Mouse (Mus musculus): ENCODE data around the gene Rab22a. TPM values are rescaled to one million over a fixed set of nuclear protein-coding genes. Genes with fewer than 3 reads are reported as not detected.
"Not testable (repeated sequence)": the region's sequence is repeated elsewhere in the genome, so short reads cannot be mapped to it uniquely, and the experiment has no call there.

Rab22a gene
- total and polyA plus RNA-seq, 2 experiments from 2014 or later = 22.2 to 36.0 TPM

DNA sequence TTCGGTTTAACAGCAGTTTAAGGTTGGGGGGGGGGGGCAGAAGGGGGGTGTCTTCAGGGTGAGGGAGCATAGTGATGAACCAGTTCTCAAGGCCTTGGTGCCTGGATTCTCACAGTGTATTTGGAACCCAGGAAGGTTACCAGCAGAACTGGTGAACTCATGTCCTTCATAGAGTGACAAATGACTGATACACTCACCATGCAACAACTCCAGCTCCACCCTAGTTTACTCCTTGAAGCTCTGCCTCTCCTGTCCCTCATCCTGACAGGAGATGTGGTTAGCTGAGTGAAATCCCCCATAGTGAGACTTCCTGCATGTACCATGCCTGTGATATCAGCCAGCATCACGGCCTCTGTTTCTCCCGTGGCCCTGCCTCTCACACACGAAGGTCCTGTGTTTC, 53.7 kb downstream of the Rab22a start:
- no peak overlapping the region for H3K27ac ChIP-seq
- WGBS = 71% methylated on average over 4 of the region's 4 CpGs

DNA sequence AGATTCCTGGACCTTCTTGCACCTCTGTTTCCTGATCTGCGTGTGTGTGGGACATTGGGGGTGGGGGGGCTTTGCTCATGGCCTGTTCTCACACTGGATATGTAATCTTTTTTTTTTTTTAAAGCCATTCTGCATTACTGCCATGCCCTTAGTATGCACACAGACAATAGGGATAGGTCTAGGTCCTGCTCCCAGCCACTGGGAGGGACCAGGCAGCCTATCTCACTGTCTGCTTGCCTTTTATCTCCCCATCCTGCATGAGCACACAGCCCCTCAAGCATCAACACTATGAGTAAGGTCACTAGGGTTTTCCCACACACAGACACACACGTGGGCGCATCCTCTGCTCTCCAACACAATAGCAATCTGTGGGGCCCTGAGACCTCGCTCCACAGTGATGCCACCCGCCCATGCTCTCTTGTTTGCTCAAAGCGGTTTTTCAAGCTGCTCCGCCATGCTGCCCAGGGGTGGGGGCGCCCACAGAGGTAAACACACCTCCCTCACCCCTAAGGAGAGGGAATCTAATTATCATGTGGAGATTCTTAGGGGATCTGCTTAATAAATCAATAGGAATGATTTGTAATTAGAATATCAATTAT, 55.2 kb downstream of the Rab22a start:
- Histone ChIP-seq H3K27ac (no peak overlapping the region), H3K27me3 (ENCODE audit: insufficient read depth, low read length) (no peaks in the 10 kb centered on the region), H3K4me2 (ENCODE audit: low read depth, low read length) (no peak overlapping the region), H3K9ac (replicated peaks; ENCODE audit: low read length) (no peak overlapping the region), H3K4me1 (ENCODE audit: insufficient read depth, low read length) (no peaks in the 10 kb centered on the region), H3K9me3 (ENCODE audit: low read length) (no peaks in the 10 kb centered on the region), H3K36me3 (ENCODE audit: insufficient read depth, low read length) (no peaks in the 10 kb centered on the region), H3K4me3 (ENCODE audit: low read length) (no peak overlapping the region)
- ATAC-seq (0 out of 2 replicates have a peak, but pooled peaks have one; percentile 14), DNase-seq (ENCODE audit: low spot score) (no peak)
- TF ChIP-seq CTCF (IDR thresholded peaks at IDR 0.05; ENCODE audit: low read depth) = no peak
- WGBS = 41% methylated on average over 8 of the region's 8 CpGs

More for the DNA sequence above, 53.7 kb downstream of the Rab22a start:
- no peak for TF ChIP-seq CTCF (IDR thresholded peaks at IDR 0.05; ENCODE audit: low read depth)
- ATAC-seq (no peak), DNase-seq (ENCODE audit: low spot score) (no peak)
- no peak overlapping the region for H3K9ac ChIP-seq (replicated peaks; ENCODE audit: low read length)
- no peaks in the 10 kb centered on the region for H3K36me3 ChIP-seq (ENCODE audit: insufficient read depth, low read length)
- no peak overlapping the region for H3K4me2 ChIP-seq (ENCODE audit: low read depth, low read length)
- no peak overlapping the region for H3K4me3 ChIP-seq (ENCODE audit: low read length)
- H3K9me3 ChIP-seq (ENCODE audit: low read length) = no peaks in the 10 kb centered on the region
- no peaks in the 10 kb centered on the region for H3K27me3 ChIP-seq (ENCODE audit: insufficient read depth, low read length)
- H3K4me1 ChIP-seq (ENCODE audit: insufficient read depth, low read length) = no peaks in the 10 kb centered on the region

DNA sequence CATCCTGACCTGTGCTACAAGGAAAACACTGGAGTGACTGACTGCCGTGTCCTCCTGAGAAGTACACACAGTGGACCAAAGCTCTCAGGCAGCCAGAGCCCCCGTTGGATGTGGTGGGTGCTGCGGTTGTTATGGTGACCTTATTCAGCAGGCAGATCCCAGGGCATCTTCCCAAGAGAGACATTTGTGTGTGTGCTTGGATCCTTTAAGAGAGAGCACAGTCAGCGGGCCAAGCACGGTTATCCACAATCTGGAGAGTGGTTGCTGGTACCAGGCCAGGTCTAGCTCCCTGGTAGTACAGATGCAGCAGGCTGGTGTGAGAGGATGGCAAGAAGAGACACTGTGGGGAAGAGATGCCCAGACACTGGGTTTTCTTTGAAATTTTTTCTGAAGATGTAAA, 57.4 kb downstream of the Rab22a start:
- no peak overlapping the region for H3K4me3 ChIP-seq (ENCODE audit: low read length)
- H3K27ac ChIP-seq = no peak overlapping the region
- DNase-seq (ENCODE audit: low spot score) = no peak
- WGBS = 55% methylated on average over 5 of the region's 5 CpGs
- no peak overlapping the region for H3K4me2 ChIP-seq (ENCODE audit: low read depth, low read length)
- no peaks in the 10 kb centered on the region for H3K36me3 ChIP-seq (ENCODE audit: insufficient read depth, low read length)
- H3K4me1 ChIP-seq (ENCODE audit: insufficient read depth, low read length) = no peaks in the 10 kb centered on the region
- no peaks in the 10 kb centered on the region for H3K9me3 ChIP-seq (ENCODE audit: low read length)
- H3K27me3 ChIP-seq (ENCODE audit: insufficient read depth, low read length) = no peaks in the 10 kb centered on the region
- ATAC-seq = no peak
- no peak overlapping the region for H3K9ac ChIP-seq (replicated peaks; ENCODE audit: low read length)
- no peak for TF ChIP-seq CTCF (IDR thresholded peaks at IDR 0.05; ENCODE audit: low read depth)

DNA sequence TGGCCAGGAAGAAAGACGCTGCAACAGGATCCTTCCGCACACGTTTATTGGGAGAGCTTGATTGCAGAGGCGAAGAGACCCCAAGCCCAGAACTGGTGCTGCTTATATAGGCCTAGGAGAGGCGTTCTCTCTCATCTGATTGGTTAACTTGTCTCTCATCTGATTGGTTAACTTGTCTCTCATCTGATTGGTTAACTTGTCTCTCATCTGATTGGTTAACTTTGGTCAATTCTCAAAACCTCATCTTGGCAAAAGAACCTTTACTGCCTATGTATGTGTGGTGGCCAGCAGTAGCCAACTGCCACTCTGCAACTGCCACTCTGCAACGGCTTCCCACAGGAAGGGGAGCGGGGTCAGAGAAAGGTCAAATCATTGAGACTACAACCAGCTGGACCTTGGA, 59.6 kb downstream of the Rab22a start, which contains the start of gene 1700010B08Rik:
TSS of gene 1700010B08Rik (plus strand) at position 301 of the 400 bp plus-strand sequence.
- H3K4me2 ChIP-seq (ENCODE audit: low read depth, low read length); H3K4me1 ChIP-seq (ENCODE audit: insufficient read depth, low read length); H3K9me3 ChIP-seq (ENCODE audit: low read length); H3K4me3 ChIP-seq (ENCODE audit: low read length); H3K27me3 ChIP-seq (ENCODE audit: insufficient read depth, low read length); H3K27ac ChIP-seq; DNase-seq (ENCODE audit: low spot score); H3K36me3 ChIP-seq (ENCODE audit: insufficient read depth, low read length); ATAC-seq; H3K9ac ChIP-seq (replicated peaks; ENCODE audit: low read length): not testable (repeated sequence)
- 89% methylated on average over 6 of the region's 7 CpGs for WGBS

DNA sequence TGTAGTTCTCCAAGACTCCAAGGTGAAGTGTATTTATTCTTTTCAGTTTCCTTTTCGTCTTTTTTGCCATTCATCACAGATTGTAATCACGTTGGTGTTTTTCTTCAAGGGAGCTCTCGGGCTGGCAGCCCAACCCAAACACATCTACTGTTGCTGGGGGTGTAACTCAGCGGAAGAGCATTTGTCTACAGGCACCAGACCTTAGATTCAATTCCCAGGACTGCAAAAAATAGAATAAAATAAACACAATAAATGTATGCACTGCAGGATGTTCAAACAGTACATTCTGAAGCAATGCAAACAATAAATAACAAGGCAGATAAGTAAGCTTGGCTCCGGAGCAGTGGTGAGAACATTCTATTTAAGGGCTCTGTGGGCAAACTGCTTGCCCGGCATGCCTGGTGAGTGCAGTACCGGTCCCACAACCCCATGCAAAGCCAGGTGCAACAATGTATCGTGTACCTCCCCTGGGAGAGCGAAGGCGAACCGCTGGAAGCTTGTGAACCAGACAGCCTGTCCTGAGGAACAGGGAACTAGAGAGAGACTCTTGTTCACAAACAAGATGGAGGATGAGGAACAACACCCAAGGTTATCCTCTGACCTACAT, 62.8 kb downstream of the Rab22a start:
- H3K9me3 ChIP-seq (ENCODE audit: low read length) = no peaks in the 10 kb centered on the region
- no peaks in the 10 kb centered on the region for H3K4me1 ChIP-seq (ENCODE audit: insufficient read depth, low read length)
- H3K4me3 ChIP-seq (ENCODE audit: low read length) = no peak overlapping the region
- no peaks in the 10 kb centered on the region for H3K36me3 ChIP-seq (ENCODE audit: insufficient read depth, low read length)
- no peak for TF ChIP-seq CTCF (IDR thresholded peaks at IDR 0.05; ENCODE audit: low read depth)
- H3K27me3 ChIP-seq (ENCODE audit: insufficient read depth, low read length) = no peaks in the 10 kb centered on the region
- ATAC-seq = no peak
- no peak overlapping the region for H3K27ac ChIP-seq
- H3K9ac ChIP-seq (replicated peaks; ENCODE audit: low read length) = no peak overlapping the region
- H3K4me2 ChIP-seq (ENCODE audit: low read depth, low read length) = no peak overlapping the region
- no peak for DNase-seq (ENCODE audit: low spot score)
- 67% methylated on average over 11 of the region's 11 CpGs for WGBS

DNA sequence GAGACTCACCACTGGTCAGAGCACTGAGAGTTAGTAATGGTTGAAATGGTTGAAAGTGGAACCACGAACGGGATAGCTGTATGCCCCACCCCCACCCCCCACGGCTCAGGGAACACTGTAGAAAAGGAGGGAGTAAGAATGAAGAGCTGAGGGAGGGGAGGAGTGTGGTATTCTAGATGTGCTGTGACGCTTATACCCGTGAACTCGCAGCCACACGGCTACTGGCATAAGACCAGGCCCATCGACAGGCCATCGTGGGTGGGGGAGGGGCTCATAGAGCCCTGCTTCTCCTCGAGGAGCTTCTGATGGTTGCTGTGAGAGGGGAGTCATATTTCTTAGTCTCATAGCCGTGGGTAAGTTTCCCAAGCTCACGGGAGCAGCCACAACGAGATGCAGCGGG, 64.8 kb downstream of the Rab22a start:
- Histone ChIP-seq H3K4me1 (ENCODE audit: insufficient read depth, low read length) (no peaks in the 10 kb centered on the region), H3K36me3 (ENCODE audit: insufficient read depth, low read length) (no peaks in the 10 kb centered on the region), H3K27ac (no peak overlapping the region), H3K4me2 (ENCODE audit: low read depth, low read length) (no peak overlapping the region), H3K9me3 (ENCODE audit: low read length) (no peaks in the 10 kb centered on the region), H3K27me3 (ENCODE audit: insufficient read depth, low read length) (no peaks in the 10 kb centered on the region), H3K4me3 (ENCODE audit: low read length) (no peak overlapping the region), H3K9ac (replicated peaks; ENCODE audit: low read length) (no peak overlapping the region)
- peak; percentile 40; the same call in 1 of the 2 replicates for ATAC-seq
- WGBS = 26% methylated on average over 14 of the region's 14 CpGs
- DNase-seq (ENCODE audit: low spot score) = no peak
- no peak for TF ChIP-seq CTCF (IDR thresholded peaks at IDR 0.05; ENCODE audit: low read depth)

Data from hindbrain, postnatal 0 days (tissue).